Mouse (Mus musculus): Measurements from ENCODE around the gene Dpagt1. TPM values are rescaled to one million over a fixed set of nuclear protein-coding genes. Genes with fewer than 3 reads are reported as not detected.

The Dpagt1 gene
- total and polyA plus RNA-seq, 3 experiments = 14.9 to 43.5 TPM; not detected in 1

GRCm38 (mm10) chr9:44338574-44338973 lies 12.8 kb downstream of the Dpagt1 start:
- peak; percentile 60 for DNase-seq (ENCODE audit: low read depth, low spot score)
- no peaks in the 10 kb centered on the region for H3K27me3 ChIP-seq (ENCODE audit: control insufficient read depth in 1 of 2, insufficient read depth in 2 of 2, low read length in 2 of 2)
- no peaks in the 10 kb centered on the region for H3K9me3 ChIP-seq (replicated peaks; ENCODE audit: insufficient read depth, low read length)
- peaks cover 8 to 23% of the 10 kb centered on the region in 2 experiments for H3K4me1 ChIP-seq (ENCODE audit: control insufficient read depth in 1 of 2, insufficient read depth in 2 of 2, low read length in 2 of 2)
- TF ChIP-seq RAD21 (IDR thresholded peaks at IDR 0.05; ENCODE audit: low read depth, low read length) (no peak; the same call in none of the 2 replicates), SIN3A (IDR thresholded peaks at IDR 0.05; ENCODE audit: low read length) (peak; percentile 29; the same call in 1 of the 2 replicates), CTCF (IDR thresholded peaks at IDR 0.05 in 2 of 3, conservative IDR thresholded peaks at IDR 0.05 in 1 of 3; ENCODE audit: control insufficient read depth in 1 of 3, insufficient read depth in 1 of 3, low read depth in 2 of 3, low read length in 3 of 3, poor library complexity in 1 of 3, severe bottlenecking in 1 of 3) (peak; percentile 19 to 52 (median 28); a peak in 3 of 6 replicates), CHD1 (IDR thresholded peaks at IDR 0.05; ENCODE audit: low read depth, low read length) (no peak), SMC3 (IDR thresholded peaks at IDR 0.05; ENCODE audit: low read depth, low read length) (peak; percentile 54), MXI1 (IDR thresholded peaks at IDR 0.05; ENCODE audit: low read depth, low read length) (no peak), CHD2 (IDR thresholded peaks at IDR 0.05; ENCODE audit: low read length) (no peak), MYB (IDR thresholded peaks at IDR 0.05; ENCODE audit: low read depth, low read length) (no peak)
- no peak overlapping the region for H3K27ac ChIP-seq (ENCODE audit: control insufficient read depth, low read depth, low read length)
- H3K79me2 ChIP-seq (ENCODE audit: control insufficient read depth, insufficient read depth, low read length, poor library complexity) = peaks cover 49% of the 10 kb centered on the region
- H3K4me3 ChIP-seq (ENCODE audit: control insufficient read depth in 1 of 2, insufficient read depth in 1 of 2, low read depth in 2 of 2, low read length in 2 of 2) = no peak overlapping the region
- no peak overlapping the region for H3K9ac ChIP-seq (ENCODE audit: control insufficient read depth, low read depth, low read length, poor library complexity, severe bottlenecking)
- peaks cover 0 to 27% of the 10 kb centered on the region in 2 experiments; a peak in 3 of 4 replicates for H3K36me3 ChIP-seq (ENCODE audit: control insufficient read depth in 1 of 2, insufficient read depth in 2 of 2, low read length in 2 of 2)

GRCm38 (mm10) chr9:44341487-44341886 lies 15.7 kb downstream of the Dpagt1 start:
- H3K27me3 ChIP-seq (ENCODE audit: control insufficient read depth in 1 of 2, insufficient read depth in 2 of 2, low read length in 2 of 2) = no peaks in the 10 kb centered on the region
- H3K4me3 ChIP-seq (ENCODE audit: control insufficient read depth in 1 of 2, insufficient read depth in 1 of 2, low read depth in 2 of 2, low read length in 2 of 2) = peak overlapping the region in 1 of 2 experiments; percentile 43; a peak in 3 of 4 replicates
- H3K36me3 ChIP-seq (ENCODE audit: control insufficient read depth in 1 of 2, insufficient read depth in 2 of 2, low read length in 2 of 2) = peaks cover 0 to 33% of the 10 kb centered on the region in 2 experiments; a peak in 2 of 4 replicates
- no peak for TF ChIP-seq MAFK (IDR thresholded peaks at IDR 0.05; ENCODE audit: borderline replicate concordance, low read depth, low read length)
- TF ChIP-seq GATA1 (IDR thresholded peaks at IDR 0.05; ENCODE audit: low read depth, low read length) = no peak
- TF ChIP-seq TBP (IDR thresholded peaks at IDR 0.05; ENCODE audit: low read depth, low read length) = no peak
- no peak for TF ChIP-seq ELF1 (IDR thresholded peaks at IDR 0.05; ENCODE audit: low read depth, low read length)
- no peak for TF ChIP-seq RCOR1 (IDR thresholded peaks at IDR 0.05; ENCODE audit: low read depth, low read length)
- TF ChIP-seq HCFC1 (IDR thresholded peaks at IDR 0.05; ENCODE audit: low read depth, low read length) = no peak
- no peak for TF ChIP-seq CHD2 (IDR thresholded peaks at IDR 0.05; ENCODE audit: low read length)
- TF ChIP-seq MAZ (IDR thresholded peaks at IDR 0.05; ENCODE audit: low read depth, low read length) = no peak
- TF ChIP-seq CHD1 (IDR thresholded peaks at IDR 0.05; ENCODE audit: low read depth, low read length) = no peak
- TF ChIP-seq ETS1 (IDR thresholded peaks at IDR 0.05; ENCODE audit: low read depth, low read length) = no peak
- TF ChIP-seq NELFE (IDR thresholded peaks at IDR 0.05; ENCODE audit: low read depth, low read length) = no peak
- TF ChIP-seq MEF2A (IDR thresholded peaks at IDR 0.05; ENCODE audit: extremely low read depth, insufficient replicate concordance, low read depth, low read length, poor library complexity, severe bottlenecking) = no peak
- no peak for TF ChIP-seq MYC (IDR thresholded peaks at IDR 0.05; ENCODE audit: low read depth, low read length)
- no peak for TF ChIP-seq ZC3H11A (IDR thresholded peaks at IDR 0.05; ENCODE audit: low read depth, low read length)
- no peak for TF ChIP-seq USF2 (IDR thresholded peaks at IDR 0.05; ENCODE audit: borderline replicate concordance in 1 of 2, insufficient read depth in 1 of 2, low read depth in 1 of 2, low read length in 2 of 2)
- DNase-seq (ENCODE audit: low read depth, low spot score) = no peak
- peaks cover 8 to 27% of the 10 kb centered on the region in 2 experiments for H3K4me1 ChIP-seq (ENCODE audit: control insufficient read depth in 1 of 2, insufficient read depth in 2 of 2, low read length in 2 of 2)
- peak overlapping the region; percentile 83 for H3K27ac ChIP-seq (ENCODE audit: control insufficient read depth, low read depth, low read length)
- H3K9ac ChIP-seq (ENCODE audit: control insufficient read depth, low read depth, low read length, poor library complexity, severe bottlenecking) = peak overlapping the region; percentile 63
- H3K79me2 ChIP-seq (ENCODE audit: control insufficient read depth, insufficient read depth, low read length, poor library complexity) = peaks cover 32% of the 10 kb centered on the region
- no peaks in the 10 kb centered on the region for H3K9me3 ChIP-seq (replicated peaks; ENCODE audit: insufficient read depth, low read length)
